Mouse (Mus musculus): ENCODE results near the gene Cyp2b13.
"Not testable (repeated sequence)": the region's sequence is repeated elsewhere in the genome, so short reads cannot be mapped to it uniquely, and the experiment has no call there.

The Cyp2b13 gene

DNA sequence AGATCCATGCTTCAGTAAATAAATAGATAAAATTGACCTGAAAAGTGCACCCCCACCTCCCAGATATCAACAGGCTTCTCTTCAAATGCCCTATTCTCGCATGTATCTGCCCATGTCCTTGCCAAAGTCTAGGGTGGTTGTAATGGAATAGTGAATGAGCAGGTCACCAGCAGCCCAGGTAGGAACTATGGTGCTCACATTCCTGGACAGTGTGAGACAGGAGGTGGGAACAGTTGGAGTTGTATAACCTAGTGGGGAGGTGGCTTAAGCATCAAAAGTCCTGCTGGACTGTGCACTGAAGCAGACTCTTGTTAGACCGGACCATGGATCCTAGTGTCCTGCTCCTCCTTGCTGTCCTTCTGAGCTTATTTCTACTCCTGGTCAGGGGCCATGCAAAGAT, at the start of gene Cyp2b13:
Gene Cyp2b13, plus strand, starts transcription at position 301 of the 400 bp plus-strand sequence.
- DNase-seq = not testable (repeated sequence)

GRCm38 (mm10) chr7:26019814-26020332, 41.4 kb upstream of the Cyp2b13 start:
- DNase-seq = not testable (repeated sequence)

DNA sequence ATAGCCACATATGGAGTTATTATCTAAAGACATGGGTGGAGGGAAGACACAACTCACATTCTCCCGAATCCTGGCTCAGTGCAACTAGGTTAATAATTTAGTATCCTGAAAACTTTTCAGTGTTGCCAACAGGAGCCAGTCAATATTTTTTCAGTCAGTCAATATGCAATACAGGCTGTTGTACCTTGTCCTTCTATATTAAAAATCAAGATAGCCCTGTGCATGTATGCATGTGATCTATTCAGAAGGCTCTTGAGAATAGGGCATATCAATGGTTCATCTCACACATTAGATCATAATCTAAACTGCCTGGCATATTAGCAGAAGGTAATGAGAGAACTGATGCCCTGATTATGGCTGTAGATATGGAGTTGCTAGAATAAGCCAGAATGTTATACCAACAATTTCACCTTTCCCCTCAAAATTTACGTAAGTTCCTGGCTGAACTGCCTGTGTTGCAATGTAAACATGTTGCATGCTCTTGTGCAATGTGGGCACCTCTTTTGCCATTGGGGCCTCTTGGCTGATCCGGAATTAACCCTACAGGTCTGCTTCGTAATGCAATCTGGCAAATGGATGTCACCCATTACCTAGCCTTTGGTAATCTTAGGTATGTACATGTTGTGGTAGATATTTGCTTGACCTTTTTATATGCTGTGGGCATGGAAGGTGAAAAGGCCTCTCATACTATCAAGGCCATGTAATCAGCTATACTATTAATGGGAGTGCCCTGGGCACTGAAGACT, 6.2 kb upstream of the Cyp2b13 start:
- not testable (repeated sequence) for DNase-seq

DNA sequence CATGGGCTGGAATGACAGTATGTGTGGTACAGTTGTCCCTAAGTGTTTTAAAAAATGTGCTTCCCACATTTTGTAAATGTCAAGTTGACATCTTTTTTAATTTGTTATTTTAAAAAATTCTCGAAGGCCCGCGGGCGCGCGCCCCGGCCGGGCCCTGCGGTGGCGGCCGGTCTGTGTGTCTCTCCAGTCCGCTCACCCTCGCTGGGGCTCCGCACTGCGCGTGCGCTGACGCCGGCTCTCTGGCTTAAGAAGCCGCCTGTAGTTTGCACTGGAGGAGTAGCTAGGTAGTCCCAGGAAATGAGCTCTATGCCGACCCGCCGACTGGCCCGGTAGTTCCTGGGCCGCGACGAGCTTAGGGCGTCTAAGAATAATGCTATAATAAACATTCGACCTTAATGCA, 10.4 kb downstream of the Cyp2b13 start:
- DNase-seq = not testable (repeated sequence)

GRCm38 (mm10) chr7:26082595-26082994, 21.3 kb downstream of the Cyp2b13 start:
- no peak for DNase-seq

- DNase-seq = no peak
These were observed 26.1 kb downstream of the Cyp2b13 start for GRCm38 (mm10) chr7:26087391-26087790.

DNA sequence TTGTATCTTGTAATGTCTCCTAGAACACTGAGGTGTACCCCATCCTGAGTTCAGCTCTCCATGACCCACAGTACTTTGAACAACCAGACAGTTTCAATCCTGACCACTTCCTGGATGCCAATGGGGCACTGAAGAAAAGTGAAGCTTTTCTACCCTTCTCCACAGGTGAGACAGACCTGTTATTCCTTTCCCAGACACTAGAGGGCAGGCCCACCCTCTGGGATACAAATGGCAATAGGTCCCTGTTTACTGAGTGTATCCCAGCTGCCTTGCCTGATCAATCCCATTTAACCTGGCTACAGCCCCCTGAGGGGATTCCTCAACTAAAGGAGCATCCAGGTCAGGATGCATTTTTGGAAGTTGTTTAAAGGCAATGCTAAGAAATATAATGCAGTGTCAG, 27.3 kb downstream of the Cyp2b13 start:
- DNase-seq = not testable (repeated sequence)

- not testable (repeated sequence) for DNase-seq
These were observed 78.3 kb downstream of the Cyp2b13 start for GRCm38 (mm10) chr7:26139623-26140022.

DNA sequence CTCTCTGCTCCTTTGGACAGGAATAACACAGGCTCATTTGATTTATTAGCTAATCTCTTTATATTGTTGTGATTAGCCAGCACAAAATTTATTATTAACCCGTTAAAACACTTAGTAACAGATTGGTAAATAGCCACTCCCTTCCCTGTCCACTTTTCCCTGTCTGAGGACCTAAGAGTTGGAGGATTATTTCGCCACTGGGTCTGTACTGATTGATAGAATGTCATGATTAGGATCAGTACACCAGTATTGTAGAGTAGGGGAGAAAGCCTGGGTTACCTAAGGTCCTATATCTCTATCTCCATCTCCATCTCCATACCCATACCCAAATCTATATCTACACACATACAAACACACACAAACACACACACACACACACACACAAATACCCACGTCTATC, 82.4 kb downstream of the Cyp2b13 start:
- DNase-seq = not testable (repeated sequence)
